Mouse (Mus musculus): Measurements from ENCODE around the gene Gm20773.
"Not testable (repeated sequence)": the region's sequence is repeated elsewhere in the genome, so short reads cannot be mapped to it uniquely, and the experiment has no call there.

Gm20773 gene

DNA sequence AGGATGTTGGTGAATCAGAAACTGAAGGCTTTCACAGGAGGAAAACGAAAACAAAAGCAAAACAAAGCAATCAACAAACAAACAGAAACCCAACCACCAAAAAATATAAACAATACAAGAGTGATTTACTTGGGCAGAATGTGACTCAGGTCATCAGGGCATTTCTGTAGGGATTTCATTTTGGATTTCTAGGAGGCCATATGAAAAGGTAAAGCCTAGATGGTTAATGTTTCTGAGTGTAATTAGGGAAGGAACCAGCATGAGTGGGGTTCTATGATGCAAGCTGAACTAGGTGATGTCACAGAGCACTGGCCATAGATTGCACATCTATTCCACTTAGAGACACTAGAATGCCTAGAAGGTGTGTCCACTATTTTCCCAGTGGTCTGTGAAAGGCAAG, at the start of gene Gm20773:
TSS of gene Gm20773 (plus strand) at position 301 of the 400 bp plus-strand sequence.
- not testable (repeated sequence) for DNase-seq

DNA sequence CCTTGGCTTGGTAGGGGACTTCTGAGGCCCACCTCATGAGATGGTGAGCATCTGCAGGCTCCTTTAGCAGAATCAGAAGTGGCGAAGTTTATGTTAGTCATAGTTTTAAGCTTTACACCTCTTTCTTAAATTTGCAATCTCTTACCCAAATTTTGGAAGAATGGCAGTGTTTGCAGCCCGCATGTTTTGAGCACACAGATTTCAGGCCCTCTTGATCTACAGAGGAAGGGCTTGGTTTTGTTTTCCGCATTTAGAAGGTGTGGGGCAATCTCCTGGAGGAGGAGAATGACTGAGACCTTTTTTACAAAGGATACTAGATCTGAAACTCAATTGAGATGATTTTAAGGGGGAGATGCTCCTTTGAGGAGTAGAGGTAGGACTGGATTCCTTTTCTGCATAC, 28.3 kb upstream of the Gm20773 start, which contains the start of gene Gm21866:
TSS of gene Gm21866 (minus strand) at position 101 of the 400 bp plus-strand sequence.
- not testable (repeated sequence) for DNase-seq

Data from cerebellum, adult 11 months (tissue).